Mouse (Mus musculus) thymus, adult 2 months (tissue): ENCODE data around the gene Zscan2.

Experiments
- CTCF ChIP-seq: fragments of 200-500 bp; IDR thresholded peaks from 2 replicates; pipeline ENCODE4 v1.5.1; 2012; ENCODE audit warnings: mild to moderate bottlenecking, control low read depth, low read length, moderate library complexity, borderline replicate concordance; ENCODE audit not compliant: control insufficient read depth, poor library complexity, insufficient read depth; ENCODE audit errors: extremely low read depth
- POLR2A ChIP-seq: fragments of 200-500 bp; IDR thresholded peaks from 2 replicates; pipeline ENCODE4 v1.6.1; 2012; ENCODE audit warnings: mild to moderate bottlenecking, low read length, control low read depth, moderate library complexity; ENCODE audit not compliant: control insufficient read depth, poor library complexity, insufficient read depth; ENCODE audit errors: extremely low read depth

GRCm38 (mm10) chr7:80863520-80863919 is 2.8 kb downstream of the Zscan2 start:
- no peak for TF ChIP-seq POLR2A
- no peak for TF ChIP-seq CTCF
